In genomic region chr5:33715182-33715581, GRCm38 (mm10) we compare ENCODE assay signal across 16 mouse cellular contexts.
"Had no signal": no experiment of that assay in that cellular context is flagged by ENCODE, and none has a peak within 500 bp of the region (broad histone marks: within the 10 kb centered on the region; RNA-seq: fewer than 3 reads in every experiment).

No protein-coding gene starts in this region.

- H3K9me3 ChIP-seq: limb, embryonic 13.5 days; liver, embryonic 12.5 days; liver, embryonic 15.5 days; lung, embryonic 15.5 days; megakaryocyte, embryonic 14.5 days; midbrain, embryonic 12.5 days had no signal

- H3K36me3 ChIP-seq: limb, embryonic 13.5 days; liver, embryonic 12.5 days; liver, embryonic 15.5 days; lung, embryonic 15.5 days; midbrain, embryonic 12.5 days had no signal

- H3K27me3 ChIP-seq: lung, embryonic 15.5 days had no signal

- H3K9ac ChIP-seq: limb, embryonic 13.5 days; liver, embryonic 12.5 days; liver, embryonic 15.5 days; lung, embryonic 15.5 days; midbrain, embryonic 12.5 days had no signal

- DNase-seq: kidney, adult 9 months; kidney, postnatal 14 days; kidney, postnatal 4 days; left cerebral cortex, postnatal 4 days; liver; lung, adult 18-20 months; lung, postnatal 10 days; lung, postnatal 36 days; right cerebral cortex, postnatal 4 days; thymus, postnatal 25 days had no signal

- H3K4me2 ChIP-seq: limb, embryonic 13.5 days; liver, embryonic 12.5 days; liver, embryonic 15.5 days; lung, embryonic 15.5 days; midbrain, embryonic 12.5 days had no signal

- ATAC-seq: liver, embryonic 12.5 days had no signal

- H3K27ac ChIP-seq: liver, embryonic 12.5 days; liver, embryonic 15.5 days; lung, embryonic 15.5 days; midbrain, embryonic 12.5 days had no signal

- H3K4me3 ChIP-seq: limb, embryonic 13.5 days; liver, embryonic 12.5 days; liver, embryonic 15.5 days; lung, embryonic 15.5 days; megakaryocyte, embryonic 14.5 days; midbrain, embryonic 12.5 days had no signal
